Mouse (Mus musculus): ENCODE results near the gene Tubg1. TPM values are rescaled to one million over a fixed set of nuclear protein-coding genes. Genes with fewer than 3 reads are reported as not detected.

Tubg1 gene
- total RNA-seq, 2 experiments from 2014 or later: 45.1 to 45.8 TPM

- H3K27ac ChIP-seq: no peak overlapping the region
- TF ChIP-seq CTCF (IDR thresholded peaks at IDR 0.05): no peak
- H3K4me3 ChIP-seq: no peak overlapping the region
- DNase-seq (ENCODE audit: extremely low spot score in 1 of 2, low spot score in 2 of 2): no peak
- intact Hi-C loops (cut with DNase I): no loop called here
Measured at GRCm38 (mm10) chr11:101163476-101164350, 44.0 kb downstream of the Tubg1 start.

- no peak overlapping the region for H3K4me3 ChIP-seq
- H3K27ac ChIP-seq: no peak overlapping the region
- intact Hi-C loops (cut with DNase I): no loop called here
- DNase-seq (ENCODE audit: extremely low spot score in 1 of 2, low spot score in 2 of 2): no peak
- TF ChIP-seq CTCF (IDR thresholded peaks at IDR 0.05): no peak
Measured at GRCm38 (mm10) chr11:101164351-101164665, 44.6 kb downstream of the Tubg1 start.

DNA sequence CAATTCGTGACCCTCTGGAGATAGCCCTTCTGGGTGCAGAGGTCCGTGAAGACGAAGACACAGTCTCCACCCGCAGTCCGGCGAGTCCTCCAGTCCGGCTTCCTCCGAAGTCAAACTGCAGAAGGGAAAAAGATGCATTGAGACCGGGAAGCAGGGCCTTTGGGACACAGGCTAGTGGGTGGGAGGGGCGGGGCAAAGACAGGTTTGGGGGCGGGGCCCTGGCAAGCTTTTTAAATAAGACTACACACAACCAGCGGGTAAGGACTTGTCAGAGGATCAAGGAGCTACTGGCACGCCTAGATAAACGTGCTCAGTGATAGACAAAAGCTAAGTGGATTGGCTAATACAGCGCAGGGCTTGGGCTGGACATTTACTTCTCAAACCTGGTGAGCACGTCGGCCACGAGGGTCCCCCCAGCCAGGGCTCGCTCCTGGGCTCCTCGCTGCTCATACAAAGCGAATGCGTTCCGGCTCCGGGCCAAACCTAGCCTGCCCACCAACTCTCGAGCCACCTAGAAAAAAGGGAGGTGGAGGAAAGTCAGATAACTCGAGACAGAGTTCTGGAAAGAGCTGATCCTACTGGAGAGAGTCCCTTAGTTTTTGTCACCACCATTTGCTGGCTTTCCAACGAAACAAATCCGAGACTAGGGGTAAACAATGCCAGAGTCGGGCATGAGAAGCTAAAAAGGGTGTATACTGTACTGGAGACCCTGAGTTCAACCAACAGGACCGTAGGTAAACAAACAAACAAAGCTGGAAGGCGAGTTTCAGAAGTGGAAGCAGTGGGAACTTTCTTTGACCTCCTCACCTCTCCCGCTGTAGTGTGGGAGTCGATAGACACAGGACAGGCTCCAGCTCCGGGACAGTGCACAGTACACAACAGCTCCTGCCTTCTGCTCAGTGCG is 45.2 kb downstream of the Tubg1 start:
- Histone ChIP-seq H3K4me3 (no peak overlapping the region), H3K27ac (no peak overlapping the region)
- no peak for TF ChIP-seq CTCF (IDR thresholded peaks at IDR 0.05)
- intact Hi-C loops (cut with DNase I): no loop called here
- no peak for DNase-seq (ENCODE audit: extremely low spot score in 1 of 2, low spot score in 2 of 2)

DNA sequence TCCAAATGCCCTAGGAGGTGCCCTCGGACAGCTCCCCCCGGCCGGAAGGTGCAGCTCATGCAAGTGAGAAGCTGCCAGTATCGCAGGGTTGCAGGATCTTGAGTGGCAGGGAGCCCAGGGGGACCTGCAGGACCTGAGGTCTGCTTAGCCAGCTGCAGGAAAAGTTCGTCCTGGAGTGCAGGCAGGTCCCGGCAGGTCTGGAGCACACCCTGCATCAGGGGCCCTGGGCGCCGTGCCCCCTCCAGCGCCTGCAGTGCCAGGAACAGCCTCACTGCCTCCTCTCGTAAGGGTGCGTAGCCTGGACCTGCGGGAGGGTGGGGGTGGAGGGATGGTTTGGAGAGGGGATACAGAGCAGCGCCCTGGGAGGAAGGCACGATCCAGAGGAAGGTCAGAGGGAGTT is 46.6 kb downstream of the Tubg1 start:
- Histone ChIP-seq H3K27ac (no peak overlapping the region), H3K4me3 (no peak overlapping the region)
- TF ChIP-seq CTCF (IDR thresholded peaks at IDR 0.05): no peak
- intact Hi-C loops (cut with DNase I): no loop called here
- no peak for DNase-seq (ENCODE audit: extremely low spot score in 1 of 2, low spot score in 2 of 2)

- intact Hi-C loops (cut with DNase I): no loop called here
- no peak overlapping the region for H3K4me3 ChIP-seq
- H3K27ac ChIP-seq: no peak overlapping the region
- no peak for DNase-seq (ENCODE audit: extremely low spot score in 1 of 2, low spot score in 2 of 2)
- no peak for TF ChIP-seq CTCF (IDR thresholded peaks at IDR 0.05)
Measured at GRCm38 (mm10) chr11:101167211-101167962, 47.6 kb downstream of the Tubg1 start.

GRCm38 (mm10) chr11:101167963-101168300 is 48.2 kb downstream of the Tubg1 start:
- TF ChIP-seq CTCF (IDR thresholded peaks at IDR 0.05): no peak
- H3K27ac ChIP-seq: no peak overlapping the region
- H3K4me3 ChIP-seq: no peak overlapping the region
- no peak for DNase-seq (ENCODE audit: extremely low spot score in 1 of 2, low spot score in 2 of 2)
- intact Hi-C loops (cut with DNase I): no loop called here

DNA sequence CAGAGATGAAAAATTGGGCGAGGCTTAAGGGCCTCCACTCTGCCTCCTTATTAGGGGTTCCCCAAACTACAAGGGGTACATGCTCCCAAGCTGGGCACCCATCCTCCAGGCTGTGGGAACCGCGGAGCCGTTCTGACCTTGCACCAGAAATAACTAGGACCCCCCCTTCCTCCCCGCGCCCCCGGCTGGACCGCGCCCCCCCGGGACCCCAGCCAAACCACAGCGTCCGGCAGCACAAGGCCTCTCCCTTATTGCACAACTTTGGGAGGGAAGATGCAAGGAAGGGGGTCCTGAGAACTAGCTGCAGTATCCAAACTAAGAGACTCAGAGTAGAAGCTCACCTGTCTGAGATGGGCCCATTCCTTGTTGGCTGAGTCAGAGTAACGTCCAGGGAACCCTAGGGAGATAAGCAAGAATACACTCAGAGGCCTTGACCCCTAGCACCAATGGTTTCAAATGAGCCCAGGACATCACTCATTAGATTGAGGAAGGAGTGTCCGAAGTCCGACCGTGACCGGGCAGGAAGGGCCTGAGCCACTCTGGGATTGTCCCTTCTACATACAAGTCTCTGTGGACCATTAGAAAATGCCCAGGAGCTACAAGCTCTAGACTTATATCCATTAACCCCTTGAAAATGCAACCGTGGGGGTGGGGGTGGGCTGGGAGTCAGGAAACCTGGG is 48.7 kb downstream of the Tubg1 start:
- DNase-seq (ENCODE audit: extremely low spot score in 1 of 2, low spot score in 2 of 2): no peak
- intact Hi-C loops (cut with DNase I): no loop called here

DNA sequence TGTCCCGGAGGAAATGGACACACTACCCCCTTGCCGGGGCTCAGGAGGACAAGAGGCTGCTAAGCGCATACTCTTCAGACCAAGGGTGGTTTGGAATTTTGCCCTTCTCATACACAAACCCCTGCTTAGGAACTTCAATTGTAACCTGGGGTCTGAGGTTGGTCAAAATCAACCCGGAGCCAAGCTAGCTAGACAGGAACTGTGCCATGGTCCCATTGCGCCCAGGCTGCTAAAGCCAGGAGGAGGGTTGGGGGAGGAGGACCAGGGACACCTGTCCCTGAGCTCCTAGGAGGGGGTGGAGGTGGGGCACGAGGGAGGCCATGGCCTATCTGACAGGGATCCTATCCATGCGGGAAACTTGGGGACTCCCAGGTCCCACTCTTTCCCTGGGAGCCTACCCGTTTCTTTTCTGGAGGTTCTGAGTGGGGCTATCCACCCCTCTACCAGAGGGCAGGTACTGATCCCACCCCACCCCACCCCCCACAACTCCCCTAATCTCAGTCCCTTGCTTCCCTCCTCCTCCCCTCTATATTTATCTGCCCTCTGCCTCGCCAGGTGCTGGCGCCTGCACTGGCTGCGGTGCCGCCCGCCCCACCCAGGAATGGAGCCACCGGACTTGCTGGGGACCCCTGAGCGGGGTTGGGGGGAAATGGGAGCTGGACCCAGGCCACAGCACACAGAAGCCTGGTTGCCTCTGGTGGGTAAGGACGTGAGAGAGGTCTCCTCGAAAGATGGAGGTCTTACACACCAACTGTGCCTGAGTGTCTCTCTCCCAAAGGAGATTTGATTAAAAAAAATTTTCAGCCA is 49.8 kb downstream of the Tubg1 start:
- no peak for DNase-seq (ENCODE audit: extremely low spot score in 1 of 2, low spot score in 2 of 2)
- intact Hi-C loops (cut with DNase I): loop anchor here (10.0 kb wide), 1 partner anchor 165 kb away; the partner anchor contains the start of gene Atp6v0a1

More for the DNA sequence above, 48.7 kb downstream of the Tubg1 start:
- TF ChIP-seq CTCF (IDR thresholded peaks at IDR 0.05): no peak
- no peak overlapping the region for H3K4me3 ChIP-seq
- H3K27ac ChIP-seq: no peak overlapping the region

DNA sequence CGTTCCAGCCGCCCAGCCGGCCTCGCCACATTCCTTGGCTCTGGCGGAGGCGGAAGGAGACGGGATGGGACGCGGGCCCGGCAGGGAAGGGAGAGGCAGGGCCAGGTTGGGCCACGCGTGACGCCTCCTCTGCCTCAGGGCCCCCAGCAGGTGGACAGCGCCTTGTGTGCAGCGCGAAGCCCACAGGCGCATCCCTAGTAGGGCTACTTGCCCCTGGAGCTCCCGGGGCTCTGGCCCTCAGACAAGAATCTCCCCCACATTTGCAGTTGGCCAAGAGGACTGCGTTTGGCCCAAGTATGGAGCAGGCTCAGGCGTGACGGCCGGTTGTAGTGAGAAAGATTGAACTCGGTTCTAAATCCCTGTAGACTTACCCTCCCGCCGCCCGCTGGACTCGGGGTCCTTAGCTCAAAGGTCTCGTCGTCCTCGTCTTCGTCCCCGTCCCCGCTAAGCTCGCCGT is 50.6 kb downstream of the Tubg1 start, which contains the start of gene Cntnap1:
TSS of gene Cntnap1 (plus strand) at position 170 of the 457 bp plus-strand sequence.
- H3K27ac ChIP-seq: peak within 1 kb of the TSS; percentile 87
- DNase-seq (ENCODE audit: extremely low spot score in 1 of 2, low spot score in 2 of 2): peak in 1 of 2 experiments; percentile 41
- TF ChIP-seq CTCF (IDR thresholded peaks at IDR 0.05): no peak
- peak within 1 kb of the TSS; percentile 94 for H3K4me3 ChIP-seq
- intact Hi-C loops (cut with DNase I): loop anchor here (10.0 kb wide), 1 partner anchor 166 kb away; the partner anchor contains the start of gene Atp6v0a1

More for the DNA sequence above, 49.8 kb downstream of the Tubg1 start:
- H3K4me3 ChIP-seq: peak overlapping the region; percentile 94
- peak overlapping the region; percentile 87; the same call in 1 of the 2 replicates for H3K27ac ChIP-seq
- no peak for TF ChIP-seq CTCF (IDR thresholded peaks at IDR 0.05)
